Comparison of ENCODE assay signal across 19 mouse cellular contexts in genomic region chr3:131014092-131014716, GRCm38 (mm10).
DNase-seq lines count a peak whose midpoint lies in the region; ATAC-seq lines count a peak whose summit lies in the region.
"Had no signal": no experiment of that assay in that cellular context is flagged by ENCODE, and none has a peak within 500 bp of the region (broad histone marks: within the 10 kb centered on the region; RNA-seq: fewer than 3 reads in every experiment).

No protein-coding gene starts in this region.

- H3K4me1 ChIP-seq in midbrain, embryonic 11.5 days (ENCODE audit: control insufficient read depth, insufficient read depth, low read length), result peaks cover 4% of the 10 kb centered on the region; the same call in 1 of the 2 replicates
- peaks cover 6% of the 10 kb centered on the region; the same call in 1 of the 2 replicates for H3K4me1 ChIP-seq in midbrain, embryonic 16.5 days (ENCODE audit: control insufficient read depth, insufficient read depth, low read length)

- 75% methylated on average over 12 of the region's 12 CpGs for WGBS in midbrain, embryonic 11.5 days
- 71% methylated on average over 12 of the region's 12 CpGs for WGBS in midbrain, embryonic 16.5 days

- H3K4me3 ChIP-seq in midbrain, embryonic 11.5 days (ENCODE audit: low read depth, low read length), result no peak overlapping the region
- no peak overlapping the region for H3K4me3 ChIP-seq in midbrain, embryonic 16.5 days (ENCODE audit: low read depth, low read length)
- H3K4me3 ChIP-seq: heart, adult 2 months; hindbrain, embryonic 15.5 days; limb, embryonic 13.5 days had no signal

- H3K9ac ChIP-seq in midbrain, embryonic 11.5 days (ENCODE audit: low read length), result no peak overlapping the region
- no peak overlapping the region for H3K9ac ChIP-seq in midbrain, embryonic 16.5 days (ENCODE audit: low read depth, low read length)
- H3K9ac ChIP-seq: hindbrain, embryonic 15.5 days; limb, embryonic 13.5 days; lung, embryonic 14.5 days had no signal

- peak; percentile 54 for DNase-seq in midbrain, embryonic 11.5 days (ENCODE audit: low spot score, missing footprints)
- DNase-seq in thymus, postnatal 25 days, result peak; percentile 58
- DNase-seq in spleen, postnatal 10 days (ENCODE audit: low spot score in 2 of 2), result no peak
- DNase-seq in left cerebral cortex, adult 9 months (ENCODE audit: low spot score in 2 of 2), result no peak
- DNase-seq in frontal cortex, adult 2 months (ENCODE audit: extremely low spot score in 1 of 2, low spot score in 1 of 2), result no peak
- DNase-seq: adrenal gland, adult 2 months; cerebellum, adult 2 months; heart, adult 2 months; heart, postnatal 14 days; kidney, adult 8-10 months; kidney, postnatal 4 days; lung, embryonic 14.5 days; right cerebral cortex, postnatal 14 days had no signal

- no peaks in the 10 kb centered on the region for H3K36me3 ChIP-seq in midbrain, embryonic 11.5 days (ENCODE audit: control insufficient read depth, insufficient read depth, low read length)
- H3K36me3 ChIP-seq in midbrain, embryonic 16.5 days (ENCODE audit: control insufficient read depth, insufficient read depth, low read length), result no peaks in the 10 kb centered on the region
- H3K36me3 ChIP-seq: hindbrain, embryonic 15.5 days; limb, embryonic 13.5 days had no signal

- ATAC-seq in midbrain, embryonic 11.5 days (ENCODE audit: low FRiP score), result no peak
- no peak for ATAC-seq in midbrain, embryonic 16.5 days
- peak; percentile 92 for ATAC-seq in activated CD4-positive, CD25-positive, alpha-beta regulatory T cell, adult 4 months
- ATAC-seq in monocyte, adult 5-6 weeks (replicated peaks; ENCODE audit: insufficient number of reproducible peaks, low FRiP score, low TSS enrichment, poor library complexity, severe bottlenecking), result peak; percentile 56
- ATAC-seq: forebrain, embryonic 14.5 days had no signal

- H3K27ac ChIP-seq in midbrain, embryonic 11.5 days (ENCODE audit: low read depth, low read length), result no peak overlapping the region
- no peak overlapping the region for H3K27ac ChIP-seq in midbrain, embryonic 16.5 days (ENCODE audit: low read length)
- H3K27ac ChIP-seq: heart, adult 2 months; hindbrain, embryonic 15.5 days; limb, embryonic 13.5 days had no signal

- no peak overlapping the region for H3K4me2 ChIP-seq in midbrain, embryonic 11.5 days
- no peak overlapping the region for H3K4me2 ChIP-seq in midbrain, embryonic 16.5 days (ENCODE audit: low read length)
- H3K4me2 ChIP-seq: hindbrain, embryonic 15.5 days; limb, embryonic 13.5 days; lung, embryonic 14.5 days had no signal

- no peaks in the 10 kb centered on the region for H3K27me3 ChIP-seq in midbrain, embryonic 11.5 days (ENCODE audit: control insufficient read depth, insufficient read depth, low read length)
- H3K27me3 ChIP-seq in midbrain, embryonic 16.5 days (ENCODE audit: control insufficient read depth, insufficient read depth, low read depth, low read length), result no peaks in the 10 kb centered on the region
- H3K27me3 ChIP-seq: hindbrain, embryonic 15.5 days; limb, embryonic 13.5 days had no signal

- H3K9me3 ChIP-seq in midbrain, embryonic 11.5 days (ENCODE audit: control insufficient read depth, low read length), result no peaks in the 10 kb centered on the region
- no peaks in the 10 kb centered on the region for H3K9me3 ChIP-seq in midbrain, embryonic 16.5 days (replicated peaks; ENCODE audit: control insufficient read depth, low read length, poor library complexity, severe bottlenecking)
- H3K9me3 ChIP-seq: hindbrain, embryonic 15.5 days; limb, embryonic 13.5 days had no signal

Comparison
In these comparisons a context has a peak if more than half of its experiments do, and no peak if none do; other contexts are left out.
1. ATAC-seq: peak in activated CD4-positive, CD25-positive, alpha-beta regulatory T cell, adult 4 months (single experiment) and monocyte, adult 5-6 weeks (single experiment); none in midbrain, embryonic 11.5 days (single experiment) and midbrain, embryonic 16.5 days (single experiment).
2. DNase-seq: peak in midbrain, embryonic 11.5 days (single experiment) and thymus, postnatal 25 days (single experiment); none in spleen, postnatal 10 days (0 of 2), left cerebral cortex, adult 9 months (0 of 2) and frontal cortex, adult 2 months (0 of 2).